Mouse (Mus musculus): ENCODE measurements around the gene Wwp2.

GRCm38 (mm10) chr8:107455268-107455667 is 19.1 kb downstream of the Wwp2 start:
- TF ChIP-seq CTCF (IDR thresholded peaks at IDR 0.05 in 2 of 3, conservative IDR thresholded peaks at IDR 0.05 in 1 of 3; ENCODE audit: control insufficient read depth in 1 of 3, insufficient read depth in 1 of 3, low read depth in 2 of 3, low read length in 3 of 3, poor library complexity in 1 of 3, severe bottlenecking in 1 of 3) (peak; percentile 78 to 98 (median 97)), TAL1 (IDR thresholded peaks at IDR 0.05; ENCODE audit: low read length) (no peak)

Measured in MEL (cell line).